Mouse (Mus musculus): Measurements from ENCODE around the gene Lep. TPM values are rescaled to one million over a fixed set of nuclear protein-coding genes. Genes with fewer than 3 reads are reported as not detected.

Lep gene
- polyA plus RNA-seq, 1 experiment from 2014 or later: not detected

DNA sequence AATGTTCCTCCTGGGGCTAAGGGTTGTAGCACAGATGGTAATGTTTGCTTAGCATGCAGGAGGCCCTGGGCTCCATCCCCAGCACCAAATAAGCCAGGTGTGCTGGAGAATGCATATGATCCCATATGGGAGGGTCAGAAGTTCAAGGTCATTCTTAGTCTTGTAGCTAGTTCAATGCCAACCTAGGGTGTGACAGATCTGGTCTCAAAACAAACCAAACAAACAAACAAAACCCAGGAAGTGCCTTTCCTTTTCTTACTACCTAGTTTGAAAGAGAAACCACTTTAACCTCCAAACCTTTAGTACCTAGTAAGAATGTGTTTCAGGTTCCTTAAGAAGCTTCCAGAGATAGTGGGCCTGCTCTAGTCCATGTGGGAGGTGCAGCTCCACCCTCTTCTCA is 58.2 kb downstream of the Lep start:
- DNase-seq (ENCODE audit: low spot score, missing footprints) (no peak), ATAC-seq (ENCODE audit: low FRiP score) (no peak)
- H3K4me1 ChIP-seq (ENCODE audit: control insufficient read depth, insufficient read depth, low read length): no peaks in the 10 kb centered on the region
- H3K36me3 ChIP-seq (ENCODE audit: control insufficient read depth, insufficient read depth, low read length): no peaks in the 10 kb centered on the region
- H3K27me3 ChIP-seq (ENCODE audit: control insufficient read depth, insufficient read depth, low read length): no peaks in the 10 kb centered on the region
- H3K9me3 ChIP-seq (ENCODE audit: control insufficient read depth, low read length): no peaks in the 10 kb centered on the region
- H3K9ac ChIP-seq (ENCODE audit: low read length): no peak overlapping the region
- H3K4me2 ChIP-seq: no peak overlapping the region
- H3K4me3 ChIP-seq (ENCODE audit: low read depth, low read length): no peak overlapping the region
- no peak overlapping the region for H3K27ac ChIP-seq (ENCODE audit: low read depth, low read length)

DNA sequence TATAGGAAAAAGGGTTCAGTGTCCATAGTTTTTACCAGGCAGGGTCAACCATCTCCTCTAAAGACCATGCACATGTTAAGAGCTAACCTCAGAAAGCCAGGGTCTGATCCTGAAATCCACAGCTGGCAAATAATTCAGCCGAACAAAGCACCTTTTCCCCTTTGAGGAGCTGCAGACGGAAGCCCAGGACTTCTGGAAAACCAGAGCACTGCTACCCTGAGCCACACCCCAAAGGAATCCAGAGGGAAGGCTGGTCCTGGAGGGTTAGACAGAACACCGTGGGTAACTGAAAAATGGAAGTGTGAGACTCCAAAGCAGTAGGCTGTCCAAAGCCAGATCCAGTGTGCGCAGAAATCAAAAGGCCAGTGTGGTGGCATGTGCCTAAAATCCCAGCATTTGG is 58.9 kb downstream of the Lep start:
- Histone ChIP-seq H3K27ac (ENCODE audit: low read depth, low read length) (no peak overlapping the region), H3K36me3 (ENCODE audit: control insufficient read depth, insufficient read depth, low read length) (0 out of 2 replicates have a peak, but pooled peaks cover 1% of the 10 kb centered on the region), H3K27me3 (ENCODE audit: control insufficient read depth, insufficient read depth, low read length) (no peaks in the 10 kb centered on the region), H3K4me2 (no peak overlapping the region), H3K9me3 (ENCODE audit: control insufficient read depth, low read length) (no peaks in the 10 kb centered on the region), H3K4me3 (ENCODE audit: low read depth, low read length) (no peak overlapping the region), H3K9ac (ENCODE audit: low read length) (no peak overlapping the region), H3K4me1 (ENCODE audit: control insufficient read depth, insufficient read depth, low read length) (no peaks in the 10 kb centered on the region)
- DNase-seq (ENCODE audit: low spot score, missing footprints): no peak
- WGBS: 75% methylated on average over 4 of the region's 4 CpGs
- ATAC-seq (ENCODE audit: low FRiP score): no peak

DNA sequence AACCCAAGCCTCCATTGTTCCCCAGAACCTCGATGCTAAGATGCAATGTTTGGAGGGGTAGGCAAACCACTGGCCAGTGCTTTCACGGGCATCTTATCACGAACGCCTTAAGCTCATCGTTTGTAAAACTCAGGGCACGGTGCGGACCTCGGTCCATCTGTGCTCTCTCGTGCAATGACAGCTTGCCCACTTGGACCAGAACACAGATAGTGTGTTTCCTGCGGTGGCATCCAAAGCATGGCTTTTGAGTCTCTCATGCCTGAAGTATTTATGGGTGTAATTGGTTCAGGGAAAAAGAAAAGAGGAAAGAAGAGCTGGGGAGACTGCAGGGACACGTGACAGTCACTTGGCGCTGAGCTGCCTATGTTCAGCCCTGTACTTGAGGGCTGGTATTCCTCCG is 60.0 kb downstream of the Lep start:
- no peaks in the 10 kb centered on the region for H3K4me1 ChIP-seq (ENCODE audit: control insufficient read depth, insufficient read depth, low read length)
- H3K36me3 ChIP-seq (ENCODE audit: control insufficient read depth, insufficient read depth, low read length): 0 out of 2 replicates have a peak, but pooled peaks cover 3% of the 10 kb centered on the region
- no peak overlapping the region for H3K4me2 ChIP-seq
- no peak overlapping the region for H3K4me3 ChIP-seq (ENCODE audit: low read depth, low read length)
- no peaks in the 10 kb centered on the region for H3K9me3 ChIP-seq (ENCODE audit: control insufficient read depth, low read length)
- DNase-seq (ENCODE audit: low spot score, missing footprints) (no peak), ATAC-seq (ENCODE audit: low FRiP score) (no peak)
- no peak overlapping the region for H3K9ac ChIP-seq (ENCODE audit: low read length)
- H3K27ac ChIP-seq (ENCODE audit: low read depth, low read length): no peak overlapping the region
- no peaks in the 10 kb centered on the region for H3K27me3 ChIP-seq (ENCODE audit: control insufficient read depth, insufficient read depth, low read length)
- 88% methylated on average over 13 of the region's 13 CpGs for whole genome bisulfite sequencing

Small RNAs within 50 kb of the gene (microRNA-seq; reads per million reads assigned to microRNA genes)
- 9.5 reads per million, percentile 29 among the genes with 10 or more reads in this experiment for gene Mir129-1

Other genes starting within 250 kb of the Lep start
- 2.2 and 2.7 TPM in 2 replicates for gene Lrrc4, start 228.5 kb upstream of the Lep start, polyA plus RNA-seq (2014; fragmentation: Nextera tagmentation; extraction: Ambion mirVana)
- 60.5 and 64.4 TPM in 2 replicates for gene Rbm28, start 104.8 kb downstream of the Lep start, polyA plus RNA-seq (2014; fragmentation: Nextera tagmentation; extraction: Ambion mirVana)
- gene Prrt4, start 119.4 kb downstream of the Lep start, polyA plus RNA-seq (2014; fragmentation: Nextera tagmentation; extraction: Ambion mirVana): 0.53 and 0.58 TPM in 2 replicates
- 36.9 and 42.0 TPM in 2 replicates for gene Impdh1, start 156.1 kb downstream of the Lep start, polyA plus RNA-seq (2014; fragmentation: Nextera tagmentation; extraction: Ambion mirVana)
- gene Hilpda, start 212.3 kb downstream of the Lep start, polyA plus RNA-seq (2014; fragmentation: Nextera tagmentation; extraction: Ambion mirVana): 30.1 and 30.5 TPM in 2 replicates
- 0.41 and 0.79 TPM in 2 replicates for gene Fam71f2, start 219.4 kb downstream of the Lep start, polyA plus RNA-seq (2014; fragmentation: Nextera tagmentation; extraction: Ambion mirVana)